ENCODE assay signal across 11 mouse cellular contexts in the genomic region with DNA sequence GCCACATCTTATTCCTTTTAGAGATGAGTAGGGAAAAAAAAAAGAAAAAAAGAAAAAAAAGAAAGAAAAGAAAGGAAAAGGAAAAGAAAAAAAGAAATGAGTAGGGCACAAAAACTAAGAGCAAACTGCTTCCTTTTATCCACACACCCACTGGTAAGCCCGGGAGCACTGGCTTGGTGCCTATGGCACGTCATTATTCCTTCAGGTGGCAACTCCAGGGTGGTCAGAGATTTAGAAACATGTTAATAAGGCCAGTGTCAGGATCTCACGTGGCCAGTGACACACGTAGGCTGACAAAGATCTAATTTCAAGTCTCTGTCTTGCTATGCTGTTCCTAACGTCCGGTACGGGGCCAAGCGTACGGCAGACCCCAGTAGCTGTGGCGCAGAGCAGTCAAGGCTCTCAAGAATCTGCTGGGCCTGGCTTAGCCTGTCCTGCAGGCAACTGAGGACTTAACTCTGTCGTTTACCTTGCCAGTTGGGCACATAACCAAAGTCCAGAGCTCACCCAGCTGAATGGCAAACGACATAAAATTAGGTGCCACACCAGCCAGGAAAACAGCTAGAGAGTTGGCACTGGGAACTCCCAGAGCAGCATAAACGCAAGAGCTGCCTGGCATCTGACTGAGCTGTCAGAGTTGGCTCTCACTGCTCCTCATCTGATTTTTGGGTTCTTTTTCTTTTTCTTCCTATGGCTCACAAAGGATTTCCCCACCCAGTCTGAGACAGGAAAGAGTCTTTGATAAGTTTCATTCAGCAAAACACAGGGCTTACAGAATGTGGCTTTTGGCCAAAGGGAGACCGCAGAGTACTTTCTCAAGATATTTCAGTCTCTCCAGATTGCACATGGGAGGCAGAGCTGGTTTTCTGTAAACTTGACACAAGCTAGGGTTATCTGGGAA.
DNase-seq lines count a peak whose midpoint lies in the region; ATAC-seq and TF ChIP-seq lines count a peak whose summit lies in the region.
"Had no signal": no experiment of that assay in that cellular context is flagged by ENCODE, and none has a peak within 500 bp of the region (broad histone marks: within the 10 kb centered on the region; RNA-seq: fewer than 3 reads in every experiment).

No protein-coding gene starts in this region.

- no peak for TF ChIP-seq POLR2A in testis, adult 2 months (IDR thresholded peaks at IDR 0.05; ENCODE audit: control insufficient read depth, low read depth, low read length)

- H3K9me3 ChIP-seq in forebrain, embryonic 15.5 days: no peaks in the 10 kb centered on the region
- H3K9me3 ChIP-seq in forebrain, embryonic 12.5 days: no peaks in the 10 kb centered on the region
- no peaks in the 10 kb centered on the region for H3K9me3 ChIP-seq in heart, embryonic 16.5 days (replicated peaks; ENCODE audit: control insufficient read depth, low read length)
- no peaks in the 10 kb centered on the region for H3K9me3 ChIP-seq in hindbrain, embryonic 10.5 days
- H3K9me3 ChIP-seq: megakaryocyte, embryonic 14.5 days had no signal

- peaks cover 34% of the 10 kb centered on the region for H3K36me3 ChIP-seq in forebrain, embryonic 15.5 days
- peaks cover 47% of the 10 kb centered on the region for H3K36me3 ChIP-seq in forebrain, embryonic 12.5 days (replicated peaks)
- H3K36me3 ChIP-seq in testis, adult 2 months (ENCODE audit: control insufficient read depth, insufficient read depth, low read length): no peaks in the 10 kb centered on the region; the same call in 1 of the 2 replicates
- peaks cover 16% of the 10 kb centered on the region for H3K36me3 ChIP-seq in heart, embryonic 16.5 days (ENCODE audit: control insufficient read depth, insufficient read depth)
- peaks cover 78% of the 10 kb centered on the region for H3K36me3 ChIP-seq in hindbrain, embryonic 10.5 days

- peak; percentile 39; the same call in 1 of the 2 replicates for ATAC-seq in forebrain, embryonic 15.5 days (replicated peaks)
- no peak for ATAC-seq in forebrain, embryonic 12.5 days (ENCODE audit: low FRiP score)
- no peak for ATAC-seq in heart, embryonic 16.5 days (replicated peaks; ENCODE audit: extremely low read depth, insufficient read depth, low FRiP score)

- H3K4me3 ChIP-seq in forebrain, embryonic 15.5 days: no peak overlapping the region
- H3K4me3 ChIP-seq in forebrain, embryonic 12.5 days (replicated peaks): no peak overlapping the region
- no peak overlapping the region for H3K4me3 ChIP-seq in testis, adult 2 months (ENCODE audit: control insufficient read depth, low read depth, low read length)
- H3K4me3 ChIP-seq in heart, embryonic 16.5 days (ENCODE audit: low read length): no peak overlapping the region
- no peak overlapping the region for H3K4me3 ChIP-seq in hindbrain, embryonic 10.5 days
- H3K4me3 ChIP-seq: megakaryocyte, embryonic 14.5 days had no signal

- TF ChIP-seq CTCF in testis, adult 2 months (IDR thresholded peaks at IDR 0.05; ENCODE audit: control insufficient read depth, insufficient read depth, insufficient replicate concordance, low read depth, low read length): no peak

- H3K4me2 ChIP-seq in forebrain, embryonic 15.5 days (replicated peaks): no peak overlapping the region
- H3K4me2 ChIP-seq in forebrain, embryonic 12.5 days: no peak overlapping the region
- no peak overlapping the region for H3K4me2 ChIP-seq in heart, embryonic 16.5 days (ENCODE audit: low read depth, low read length)

- H3K27ac ChIP-seq in forebrain, embryonic 15.5 days (replicated peaks): peak overlapping the region; percentile 25
- no peak overlapping the region for H3K27ac ChIP-seq in forebrain, embryonic 12.5 days
- peak overlapping the region; percentile 32; the same call in 1 of the 2 replicates for H3K27ac ChIP-seq in testis, adult 2 months (ENCODE audit: control insufficient read depth, insufficient read depth, low read depth, low read length)
- peak overlapping the region; percentile 69 for H3K27ac ChIP-seq in heart, embryonic 16.5 days (ENCODE audit: low read length)
- no peak overlapping the region for H3K27ac ChIP-seq in hindbrain, embryonic 10.5 days

- H3K27me3 ChIP-seq in forebrain, embryonic 15.5 days: no peaks in the 10 kb centered on the region
- no peaks in the 10 kb centered on the region for H3K27me3 ChIP-seq in forebrain, embryonic 12.5 days
- H3K27me3 ChIP-seq in testis, adult 2 months (ENCODE audit: control insufficient read depth, insufficient read depth, low read length): no peaks in the 10 kb centered on the region
- no peaks in the 10 kb centered on the region for H3K27me3 ChIP-seq in heart, embryonic 16.5 days (ENCODE audit: control insufficient read depth, insufficient read depth, low read length)
- H3K27me3 ChIP-seq in hindbrain, embryonic 10.5 days (ENCODE audit: insufficient read depth, poor library complexity, severe bottlenecking): no peaks in the 10 kb centered on the region
- H3K27me3 ChIP-seq: megakaryocyte, embryonic 14.5 days had no signal

- H3K9ac ChIP-seq in forebrain, embryonic 15.5 days (replicated peaks): no peak overlapping the region
- H3K9ac ChIP-seq in forebrain, embryonic 12.5 days: no peak overlapping the region
- H3K9ac ChIP-seq in heart, embryonic 16.5 days (ENCODE audit: low read length): 0 out of 2 replicates have a peak overlapping the region, but pooled peaks have one; percentile 6

- peaks cover 18% of the 10 kb centered on the region for H3K4me1 ChIP-seq in forebrain, embryonic 15.5 days
- H3K4me1 ChIP-seq in forebrain, embryonic 12.5 days: no peaks in the 10 kb centered on the region
- no peaks in the 10 kb centered on the region for H3K4me1 ChIP-seq in testis, adult 2 months (ENCODE audit: control insufficient read depth, insufficient read depth, low read length)
- H3K4me1 ChIP-seq in heart, embryonic 16.5 days (ENCODE audit: control insufficient read depth, insufficient read depth, low read length): peaks cover 13% of the 10 kb centered on the region
- no peaks in the 10 kb centered on the region for H3K4me1 ChIP-seq in hindbrain, embryonic 10.5 days (replicated peaks)

- 65% methylated on average over 14 of the region's 14 CpGs for WGBS in forebrain, embryonic 15.5 days
- 91% methylated on average over 14 of the region's 14 CpGs for WGBS in forebrain, embryonic 12.5 days
- 72% methylated on average over 14 of the region's 14 CpGs for WGBS in heart, embryonic 16.5 days
- WGBS in hindbrain, embryonic 10.5 days: 91% methylated on average over 14 of the region's 14 CpGs

- no peak for DNase-seq in testis, postnatal 10 days (ENCODE audit: low spot score)
- no peak for DNase-seq in layer of hippocampus, adult 8-10 months (ENCODE audit: low spot score in 2 of 2)
- DNase-seq in layer of hippocampus, postnatal 10 days (ENCODE audit: low spot score in 2 of 2): no peak
- DNase-seq in hindbrain, embryonic 10.5 days (ENCODE audit: low spot score): no peak
- DNase-seq: retina, postnatal 1 day; thymus, postnatal 4 days had no signal

Comparison
In these comparisons a context has a peak if more than half of its experiments do, and no peak if none do; other contexts are left out.
1. H3K27ac ChIP-seq: peak in forebrain, embryonic 15.5 days (single experiment), testis, adult 2 months (single experiment) and heart, embryonic 16.5 days (single experiment); none in forebrain, embryonic 12.5 days (single experiment) and hindbrain, embryonic 10.5 days (single experiment).